Mouse (Mus musculus) gastrocnemius, postnatal 25 days (tissue): ENCODE results near the gene Tpx2. TPM values are rescaled to one million over a fixed set of nuclear protein-coding genes. Genes with fewer than 3 reads are reported as not detected.

ENCODE experiments used
- DNase-seq: peaks from one replicate; pipeline ENCODE4 v3.0.0; 2022
- total RNA-seq, 2 experiments: library from RNA; stranded (reverse); gene quantifications; 1 replicate in 1 of 2; 2 replicates in 1 of 2; pipeline ENCODE4 v1.2.3; 2021

Gene Tpx2
- total RNA-seq, 2 experiments from 2014 or later = 0.92 to 1.5 TPM

- no peak for DNase-seq
Observed at GRCm38 (mm10) chr2:152862638-152863037, 14.9 kb downstream of the Tpx2 start.

- no peak for DNase-seq
Observed at GRCm38 (mm10) chr2:152863346-152863745, 15.6 kb downstream of the Tpx2 start.

- DNase-seq = no peak
Observed at GRCm38 (mm10) chr2:152878239-152878638, 30.5 kb downstream of the Tpx2 start.

- no peak for DNase-seq
Observed at GRCm38 (mm10) chr2:152880898-152881297, 33.1 kb downstream of the Tpx2 start.

- DNase-seq = no peak
Observed at GRCm38 (mm10) chr2:152884101-152884645, 36.4 kb downstream of the Tpx2 start.

- no peak for DNase-seq
Observed at GRCm38 (mm10) chr2:152887230-152887629, 39.5 kb downstream of the Tpx2 start.

GRCm38 (mm10) chr2:152888774-152889173 lies 41.0 kb downstream of the Tpx2 start:
- DNase-seq = no peak

GRCm38 (mm10) chr2:152895834-152896233 lies 48.1 kb downstream of the Tpx2 start:
- DNase-seq = no peak

- DNase-seq = no peak
Observed at GRCm38 (mm10) chr2:152896926-152897325, 49.2 kb downstream of the Tpx2 start.

GRCm38 (mm10) chr2:152899011-152899410 lies 51.2 kb downstream of the Tpx2 start:
- DNase-seq = peak; percentile 49

- no peak for DNase-seq
Observed at GRCm38 (mm10) chr2:152901296-152901695, 53.5 kb downstream of the Tpx2 start.

- no peak for DNase-seq
Observed at GRCm38 (mm10) chr2:152902658-152903057, 54.9 kb downstream of the Tpx2 start.

- DNase-seq = no peak
Observed at GRCm38 (mm10) chr2:152903586-152903985, 55.8 kb downstream of the Tpx2 start.

GRCm38 (mm10) chr2:152904127-152904643 lies 56.4 kb downstream of the Tpx2 start:
- peak; percentile 78 for DNase-seq

GRCm38 (mm10) chr2:152905036-152905829 lies 57.5 kb downstream of the Tpx2 start:
- DNase-seq = peak; percentile 77

- DNase-seq = no peak
Observed at GRCm38 (mm10) chr2:152906274-152907037, 58.7 kb downstream of the Tpx2 start.

- peak; percentile 58 for DNase-seq
Observed at GRCm38 (mm10) chr2:152907114-152907943, 59.6 kb downstream of the Tpx2 start.

- DNase-seq = no peak
Observed at GRCm38 (mm10) chr2:152909848-152910247, 62.1 kb downstream of the Tpx2 start.

GRCm38 (mm10) chr2:152911031-152911430 lies 63.3 kb downstream of the Tpx2 start, which contains the start of gene Mylk2:
Mylk2 (plus strand) TSS chr2:152911352.
- DNase-seq = peak; percentile 90

- peak; percentile 57 for DNase-seq
Observed at GRCm38 (mm10) chr2:152911432-152911831, 63.7 kb downstream of the Tpx2 start.

- DNase-seq = peak; percentile 81
Observed at GRCm38 (mm10) chr2:152913471-152913870, 65.7 kb downstream of the Tpx2 start.
